Mouse (Mus musculus) left cerebral cortex, adult 18-20 months (tissue): ENCODE results near the gene Efcab12. TPM values are rescaled to one million over a fixed set of nuclear protein-coding genes. Genes with fewer than 3 reads are reported as not detected.

Source experiments
- microRNA-seq, 2 experiments: library from miRNA; unstranded; fragments of <30 nt; microRNA quantifications; one replicate each; pipeline ENCODE4 v1.2.0; 2021
- total RNA-seq, 2 experiments: library from RNA; stranded (reverse); gene quantifications; 2 replicates each; pipeline ENCODE4 v1.2.3; 2021

The Efcab12 gene
- total RNA-seq, 2 experiments from 2014 or later, result 4.9 to 5.5 TPM

Small RNAs within 50 kb of the gene (microRNA-seq; reads per million reads assigned to microRNA genes)
- gene Mir7660, result 0 reads per million in 2 experiments

Other genes with a start within 250 kb of the Efcab12 start
- gene Mkrn2os, start 245.8 kb downstream of the Efcab12 start, total RNA-seq, result not detected
- 10 to 100 TPM; 35.7 to 38.3 TPM for gene Mkrn2, start 236.5 kb downstream of the Efcab12 start, total RNA-seq
- 10 to 100 TPM; 79.3 to 88.2 TPM for gene Raf1, start 161.8 kb downstream of the Efcab12 start, total RNA-seq
- gene Tmem40, start 76.0 kb downstream of the Efcab12 start, total RNA-seq, result 1 to 10 TPM in 1 of 2 experiments, under 1 TPM in 1; 0.56 to 4.8 TPM
- gene Cand2, start 63.9 kb downstream of the Efcab12 start, total RNA-seq, result 1 to 10 TPM; 2.0 to 2.4 TPM
- gene Rpl32, start 29.7 kb downstream of the Efcab12 start, total RNA-seq, result 100 to 1,000 TPM; 512 to 513 TPM
- gene Mbd4, start 15.0 kb upstream of the Efcab12 start, total RNA-seq, result 1 to 10 TPM; 9.5 to 9.9 TPM
- 10 to 100 TPM; 28.7 to 30.3 TPM for gene Ift122, start 15.1 kb upstream of the Efcab12 start, total RNA-seq
- gene Rho, start 93.3 kb upstream of the Efcab12 start, total RNA-seq, result under 1 TPM; 0.63 to 0.70 TPM
- not detected for gene H1foo, start 106.5 kb upstream of the Efcab12 start, total RNA-seq
- gene Plxnd1, start 156.6 kb upstream of the Efcab12 start, total RNA-seq, result 100 to 1,000 TPM; 103 to 123 TPM